Mouse (Mus musculus) testis, adult 10 weeks (tissue): ENCODE data around the gene Hrnr. TPM values are rescaled to one million over a fixed set of nuclear protein-coding genes. Genes with fewer than 3 reads are reported as not detected.

Experiments used
- polyA plus RNA-seq: library from polyadenylated mRNA; stranded (reverse); fragments of 350-450 nt; fragmentation: Illumina TruSeq; extraction: RNeasy Lipid Tissue Mini Kit (QIAGEN cat#74804); gene quantifications from one replicate; pipeline ENCODE4 v1.2.3, GENCODE M21; 2014; ENCODE audit warnings: low read depth, low replicate concordance

The Hrnr gene
- not detected for polyA plus RNA-seq

GRCm38 (mm10) chr3:93319449-93319848 is at the start of gene Hrnr:
Gene Hrnr (plus strand): TSS chr3:93319749.

GRCm38 (mm10) chr3:93273223-93273622 is 46.3 kb upstream of the Hrnr start, which contains the start of gene Flg:
Gene Flg (plus strand): TSS chr3:93273523.

Other genes starting within 250 kb of the Hrnr start
- not detected for gene Crnn, start 175.0 kb upstream of the Hrnr start, polyA plus RNA-seq
- gene Flg2, start 122.5 kb upstream of the Hrnr start, polyA plus RNA-seq: not detected
- not detected for gene Flg, start 46.2 kb upstream of the Hrnr start, polyA plus RNA-seq
- gene Rptn, start 74.0 kb downstream of the Hrnr start, polyA plus RNA-seq: not detected
- gene Tchh, start 122.6 kb downstream of the Hrnr start, polyA plus RNA-seq: 0.84 TPM
- gene Tchhl1, start 149.0 kb downstream of the Hrnr start, polyA plus RNA-seq: not detected
- gene S100a11, start 200.7 kb downstream of the Hrnr start, polyA plus RNA-seq: 31.3 TPM
- 8.2 TPM for gene S100a10, start 235.3 kb downstream of the Hrnr start, polyA plus RNA-seq